Mouse (Mus musculus): ENCODE measurements around the gene Ophn1. TPM values are rescaled to one million over a fixed set of nuclear protein-coding genes. Genes with fewer than 3 reads are reported as not detected.

Ophn1 gene
- total RNA-seq, 2 experiments from 2014 or later: 8.4 to 9.5 TPM

GRCm38 (mm10) chrX:98515329-98515728 is 375.5 kb downstream of the Ophn1 start:
- peak in 1 of 2 experiments; percentile 12 for DNase-seq

GRCm38 (mm10) chrX:98514359-98514904 is 376.4 kb downstream of the Ophn1 start:
- DNase-seq: no peak
- intact Hi-C loops (cut with DNase I): no loop called here

More at GRCm38 (mm10) chrX:98515329-98515728, 375.5 kb downstream of the Ophn1 start:
- intact Hi-C loops (cut with DNase I): no loop called here

Small RNAs within 50 kb of the gene (microRNA-seq; reads per million reads assigned to microRNA genes)
- gene Gm27554: 0 reads per million in 2 experiments

Other genes starting within 250 kb of the Ophn1 start
- gene Yipf6, start 45.3 kb upstream of the Ophn1 start, total RNA-seq (2021): 10 to 100 TPM; 21.6 to 23.4 TPM
- gene Stard8, start 112.2 kb upstream of the Ophn1 start, total RNA-seq (2021): 10 to 100 TPM; 38.9 to 39.2 TPM
- 10 to 100 TPM; 24.7 to 31.0 TPM for gene Efnb1, start 245.1 kb upstream of the Ophn1 start, total RNA-seq (2021)

All from heart, postnatal 14 days (tissue).